Comparison of ENCODE assay signal across 14 mouse cellular contexts in genomic region chr7:118696146-118696545, GRCm38 (mm10).
"Had no signal": no experiment of that assay in that cellular context is flagged by ENCODE, and none has a peak within 500 bp of the region (broad histone marks: within the 10 kb centered on the region; RNA-seq: fewer than 3 reads in every experiment).

No protein-coding gene starts in this region.

- ATAC-seq: intestine, postnatal 0 days; liver, embryonic 12.5 days; midbrain, embryonic 13.5 days had no signal

- DNase-seq: kidney, adult 2 months; kidney, postnatal 25 days; layer of hippocampus, adult 9-11 months; liver; lung, embryonic 14.5 days; right cerebral cortex, adult 18-20 months; right cerebral cortex, postnatal 14 days; right cerebral cortex, postnatal 4 days; thymus, adult 2 months; thymus, postnatal 14 days; thymus, postnatal 4 days had no signal
